Mouse (Mus musculus): ENCODE results near the gene Ankrd10. TPM values are rescaled to one million over a fixed set of nuclear protein-coding genes. Genes with fewer than 3 reads are reported as not detected.
"Not testable (repeated sequence)": the region's sequence is repeated elsewhere in the genome, so short reads cannot be mapped to it uniquely, and the experiment has no call there.

The Ankrd10 gene
- polyA plus RNA-seq, 1 experiment: 95.6 TPM

DNA sequence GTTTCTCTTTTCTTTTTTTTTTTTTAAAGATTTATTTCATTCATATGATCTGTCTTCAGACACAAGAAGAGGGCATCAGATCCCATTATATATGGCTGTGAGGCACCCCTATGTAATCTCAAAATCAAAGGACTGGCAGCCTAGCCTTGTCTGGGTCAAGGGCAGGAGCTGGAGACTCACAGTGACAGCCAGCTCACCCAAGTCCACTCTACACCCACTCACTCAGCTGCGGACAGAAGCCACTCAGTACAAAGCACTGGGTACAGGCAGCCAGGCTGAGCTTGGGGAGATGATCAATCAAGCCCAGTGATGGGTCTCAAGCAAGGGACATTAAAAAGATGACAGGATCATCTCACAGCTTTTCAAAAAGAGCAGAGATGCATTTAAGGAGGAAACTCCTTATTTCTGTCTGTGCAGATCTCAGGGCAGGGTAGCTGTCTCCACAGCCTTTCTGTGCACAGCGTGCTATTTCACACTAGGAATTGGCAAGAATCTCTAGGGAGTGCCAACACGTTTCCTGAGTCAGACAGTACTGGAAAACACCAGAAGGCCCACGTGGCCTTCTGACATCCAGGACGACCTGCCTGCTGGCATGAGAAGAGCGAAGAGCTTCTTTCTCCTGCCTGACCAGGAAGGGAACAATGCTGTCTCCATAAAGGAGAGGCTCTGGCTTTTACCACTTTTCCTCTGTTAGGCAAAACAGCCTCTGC lies 21.3 kb downstream of the Ankrd10 start:
- no peak for DNase-seq (ENCODE audit: low spot score)

DNA sequence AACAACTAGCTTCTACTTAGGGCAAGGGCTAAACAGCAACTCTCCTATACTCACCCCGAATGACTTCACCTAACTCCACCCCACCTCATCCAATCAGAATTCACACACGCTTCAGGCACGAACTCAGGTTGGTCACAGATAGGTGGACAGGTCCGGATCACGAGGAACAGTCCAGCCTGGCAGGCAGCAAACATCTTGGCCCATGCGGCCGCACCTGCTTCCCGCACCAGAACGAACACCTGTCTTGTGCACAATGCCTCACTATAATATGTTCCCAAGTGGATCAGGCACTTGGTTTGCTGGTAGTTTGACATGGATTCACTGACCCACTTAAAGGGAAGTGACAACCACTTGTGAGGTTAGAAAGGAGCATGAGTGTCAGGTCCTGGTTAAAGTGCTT lies 26.7 kb downstream of the Ankrd10 start:
- no peak for DNase-seq (ENCODE audit: low spot score)

GRCm38 (mm10) chr8:11602006-11602680 lies 33.4 kb downstream of the Ankrd10 start:
- DNase-seq (ENCODE audit: low spot score): peak; percentile 41

GRCm38 (mm10) chr8:11600301-11600951 lies 35.1 kb downstream of the Ankrd10 start:
- DNase-seq (ENCODE audit: low spot score): no peak

- no peak for DNase-seq (ENCODE audit: low spot score)
Observed at GRCm38 (mm10) chr8:11593222-11593884, 42.2 kb downstream of the Ankrd10 start.

GRCm38 (mm10) chr8:11592296-11592695 lies 43.3 kb downstream of the Ankrd10 start:
- DNase-seq (ENCODE audit: low spot score): peak; percentile 10

- DNase-seq (ENCODE audit: low spot score): no peak
Observed at GRCm38 (mm10) chr8:11591837-11592236, 43.7 kb downstream of the Ankrd10 start.

GRCm38 (mm10) chr8:11586374-11586745 lies 49.2 kb downstream of the Ankrd10 start:
- no peak for DNase-seq (ENCODE audit: low spot score)

DNA sequence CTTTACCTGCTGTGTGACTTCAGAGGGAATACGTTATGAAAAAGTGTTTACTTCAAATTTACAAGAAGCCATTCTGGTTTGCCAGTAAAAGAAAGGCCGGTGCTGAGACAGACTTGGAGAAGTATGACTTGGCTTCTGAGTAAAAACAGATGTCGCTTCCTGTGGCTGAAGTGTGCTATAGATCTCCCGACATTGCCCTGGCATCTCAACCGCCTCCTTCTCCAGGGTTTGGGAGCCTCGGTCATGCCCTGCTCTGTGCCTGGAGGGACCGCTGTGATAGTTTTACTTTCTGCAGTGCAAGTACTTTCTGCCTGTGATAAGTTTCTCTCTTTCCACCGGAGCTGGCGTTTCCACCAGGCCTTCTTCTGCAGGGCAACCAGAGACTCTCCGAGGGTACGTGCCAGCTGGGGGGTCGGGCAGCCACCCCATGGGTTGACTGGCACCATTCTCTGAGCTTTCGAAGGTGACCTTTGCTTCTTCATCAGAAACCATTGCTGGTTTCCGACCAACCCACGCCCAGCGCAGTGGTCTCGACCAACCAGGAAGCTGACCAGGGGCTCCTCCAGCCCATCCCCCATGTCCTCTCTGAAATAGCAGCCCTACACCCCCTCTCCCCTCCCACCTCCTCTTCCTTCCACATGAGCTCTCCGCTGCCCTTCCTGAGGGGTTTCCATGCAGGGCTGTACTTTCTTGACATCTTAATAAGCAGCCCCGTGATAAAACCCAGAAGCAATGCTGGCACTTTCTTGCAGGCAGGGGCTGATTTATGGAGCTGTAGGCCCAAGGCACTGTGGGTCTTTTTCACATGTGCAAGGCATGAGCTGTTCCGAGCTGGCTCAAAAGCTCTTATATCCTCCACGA lies 49.8 kb downstream of the Ankrd10 start:
- peak; percentile 18 for DNase-seq (ENCODE audit: low spot score)

DNA sequence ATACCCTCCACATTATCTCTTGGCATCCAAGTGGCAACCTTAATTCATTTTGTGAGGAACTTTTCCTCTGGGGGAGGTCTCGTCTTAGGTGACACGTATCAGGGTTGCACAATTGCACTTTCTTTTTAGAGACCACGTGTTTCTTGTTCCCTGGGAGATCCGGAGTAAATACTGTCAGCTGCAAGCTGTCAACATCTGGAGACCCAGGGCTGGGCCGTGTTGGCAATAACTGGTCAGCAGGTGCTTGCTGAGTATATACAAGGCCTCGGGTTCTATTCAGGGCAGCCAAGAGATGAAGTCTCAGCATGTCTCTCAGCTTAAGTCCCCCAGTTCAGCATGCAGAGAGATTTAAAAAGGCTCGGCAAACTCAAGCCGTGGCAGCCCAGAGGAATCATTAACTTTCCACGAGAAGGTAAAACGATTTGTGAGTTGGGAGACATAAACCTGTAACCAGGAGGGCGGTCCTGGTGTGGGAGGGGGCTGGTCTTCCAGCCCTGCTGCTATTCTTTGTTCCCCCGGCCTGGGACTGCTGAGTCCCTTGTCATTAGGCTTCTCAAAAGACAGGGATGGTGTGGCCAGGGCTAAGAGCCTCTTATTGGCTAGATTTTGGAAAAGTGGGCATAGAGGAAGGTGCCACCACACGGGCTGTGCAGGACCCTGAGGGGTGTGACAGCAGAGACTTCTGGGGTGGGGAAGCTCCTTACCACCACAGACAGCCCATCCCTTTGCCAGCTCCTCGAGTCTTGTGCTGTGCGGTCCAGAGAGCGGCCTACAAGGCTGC lies 59.8 kb downstream of the Ankrd10 start:
- DNase-seq (ENCODE audit: low spot score): no peak

- no peak for DNase-seq (ENCODE audit: low spot score)
Observed at GRCm38 (mm10) chr8:11574911-11575603, 60.5 kb downstream of the Ankrd10 start.

GRCm38 (mm10) chr8:11572428-11572827 lies 63.1 kb downstream of the Ankrd10 start:
- DNase-seq (ENCODE audit: low spot score): no peak

GRCm38 (mm10) chr8:11571950-11572349 lies 63.6 kb downstream of the Ankrd10 start:
- DNase-seq (ENCODE audit: low spot score): no peak

- no peak for DNase-seq (ENCODE audit: low spot score)
Observed at GRCm38 (mm10) chr8:11570742-11571141, 64.8 kb downstream of the Ankrd10 start.

GRCm38 (mm10) chr8:11569260-11570097 lies 66.1 kb downstream of the Ankrd10 start:
- no peak for DNase-seq (ENCODE audit: low spot score)

DNA sequence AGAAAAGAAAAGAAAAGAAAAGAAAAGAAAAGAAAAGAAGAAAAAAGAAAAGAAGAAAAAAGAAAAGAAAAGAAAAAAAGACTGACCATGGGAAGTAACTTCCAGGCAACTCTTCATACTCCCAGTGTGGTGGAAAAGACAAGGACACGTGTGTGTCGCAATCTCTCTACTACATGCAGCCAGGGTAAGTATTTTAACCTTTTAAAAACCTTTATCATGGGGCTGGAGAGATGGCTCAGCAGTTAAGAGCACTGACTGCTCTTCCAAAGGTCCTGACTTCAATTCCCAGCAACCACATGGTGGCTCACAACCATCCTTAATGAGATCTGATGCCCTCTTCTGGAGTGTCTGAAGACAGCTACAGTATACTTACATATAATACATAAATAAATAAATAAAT lies 67.4 kb downstream of the Ankrd10 start:
- not testable (repeated sequence) for DNase-seq (ENCODE audit: low spot score)

DNA sequence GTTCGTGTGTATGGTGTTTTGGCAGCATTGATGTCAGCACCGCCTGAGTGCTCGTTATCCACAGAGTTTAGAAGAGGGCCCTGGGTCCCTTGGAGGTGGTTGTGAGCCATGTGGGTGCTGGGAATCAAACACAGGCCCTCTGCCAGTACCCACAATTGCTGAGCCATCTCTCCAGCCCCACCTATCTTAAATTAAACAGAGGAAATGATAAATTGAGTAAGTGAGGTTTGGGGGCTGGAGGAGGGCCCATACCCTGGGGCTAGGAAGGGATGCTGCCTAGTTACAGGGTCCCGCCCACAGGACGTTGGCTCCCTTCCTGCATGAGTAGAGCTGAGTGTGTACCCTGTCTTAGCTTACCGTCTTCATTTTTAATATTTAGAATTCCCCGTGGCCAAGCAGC lies 70.8 kb downstream of the Ankrd10 start:
- no peak for DNase-seq (ENCODE audit: low spot score)

DNA sequence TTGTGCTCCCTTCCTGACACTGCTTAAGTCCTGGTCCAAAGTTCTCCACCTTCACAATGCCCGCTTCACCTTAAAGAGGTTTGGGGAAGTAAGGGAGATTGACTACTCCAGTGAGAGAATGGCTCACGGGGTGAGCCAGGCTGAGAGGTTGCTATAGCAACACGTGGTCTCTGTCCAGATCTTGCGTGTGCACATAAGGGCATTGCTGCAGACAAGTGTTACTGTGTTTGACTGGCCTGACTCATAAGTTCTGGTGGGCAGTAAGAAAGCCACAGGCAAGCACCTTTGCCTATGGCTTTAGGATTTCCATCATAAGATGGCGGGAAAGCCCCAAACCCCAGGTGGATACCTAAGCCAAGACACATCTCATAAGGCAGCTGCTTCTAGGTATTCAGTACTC lies 71.3 kb downstream of the Ankrd10 start:
- no peak for DNase-seq (ENCODE audit: low spot score)

Data from urinary bladder, adult 2 months (tissue).